Mouse (Mus musculus) neural tube, embryonic 11.5 days (tissue): ENCODE results near the gene Bcl2l14. TPM values are rescaled to one million over a fixed set of nuclear protein-coding genes. Genes with fewer than 3 reads are reported as not detected.

Experiments used
- ATAC-seq: fragments of 200-750 bp; cut with Nextera tagmentation; 2 replicates; pipeline ENCODE4 v1.8.0; 2017; ENCODE audit warnings: moderate number of reproducible peaks, mild to moderate bottlenecking, moderate TSS enrichment, moderate library complexity; ENCODE audit not compliant: insufficient read depth, low FRiP score, low TSS enrichment
- DNase-seq: peaks from one replicate; pipeline ENCODE4 v3.0.0-alpha.2; 2015; ENCODE audit warnings: low spot score
- H3K27ac ChIP-seq: fragments of 300-500 bp; sonication (generic); 2 replicates; pipeline ENCODE4 v1.5.1; 2014; ENCODE audit warnings: low read depth, mild to moderate bottlenecking, low read length
- H3K27me3 ChIP-seq: fragments of 300-500 bp; sonication (generic); 2 replicates; pipeline ENCODE4 v1.6.1; 2014; ENCODE audit warnings: mild to moderate bottlenecking, low read length, mixed read lengths; ENCODE audit not compliant: control insufficient read depth, insufficient read depth
- H3K36me3 ChIP-seq: fragments of 300-500 bp; sonication (generic); 2 replicates; pipeline ENCODE4 v1.6.1; 2014; ENCODE audit warnings: mild to moderate bottlenecking, low read length, moderate library complexity, mixed read lengths; ENCODE audit not compliant: control insufficient read depth, insufficient read depth
- H3K4me1 ChIP-seq: fragments of 300-500 bp; sonication (generic); 2 replicates; pipeline ENCODE4 v1.6.1; 2014; ENCODE audit warnings: low read length, mixed read lengths; ENCODE audit not compliant: control insufficient read depth, insufficient read depth
- H3K4me2 ChIP-seq: fragments of 300-500 bp; sonication (generic); 2 replicates; pipeline ENCODE4 v1.6.1; 2014; ENCODE audit warnings: low read depth, mild to moderate bottlenecking, moderate library complexity
- H3K4me3 ChIP-seq: fragments of 300-500 bp; sonication (generic); 2 replicates; pipeline ENCODE4 v1.5.1; 2014; ENCODE audit warnings: low read depth, low read length
- H3K9ac ChIP-seq: fragments of 300-500 bp; sonication (generic); 2 replicates; pipeline ENCODE4 v1.6.1; 2014; ENCODE audit warnings: mild to moderate bottlenecking, low read length
- H3K9me3 ChIP-seq: fragments of 300-500 bp; sonication (generic); 2 replicates; pipeline ENCODE4 v1.6.1; 2016; ENCODE audit warnings: low read length; ENCODE audit not compliant: control insufficient read depth
- WGBS: fragments of 180-500 bp; shearing (Covaris S2); extraction: QIAGEN DNeasy Blood & Tissue Kit; methylation state at CpG from one replicate; pipeline ENCODE4 v1.1.7; 2014; 5-methylcytosine and 5-hydroxymethylcytosine counted together
- polyA plus RNA-seq: library from polyadenylated mRNA; unstranded; fragments of >200 nt; fragmentation: Nextera tagmentation; extraction: Ambion mirVana; gene quantifications from 2 replicates; pipeline ENCODE4 v1.2.1, GENCODE M21; 2014

Bcl2l14 gene
- polyA plus RNA-seq, 1 experiment from 2014 or later, result not detected

- Histone ChIP-seq H3K9ac (no peak overlapping the region), H3K27me3 (no peaks in the 10 kb centered on the region), H3K4me3 (no peak overlapping the region), H3K4me2 (no peak overlapping the region), H3K4me1 (no peaks in the 10 kb centered on the region), H3K27ac (no peak overlapping the region), H3K9me3 (no peaks in the 10 kb centered on the region), H3K36me3 (no peaks in the 10 kb centered on the region)
- ATAC-seq (no peak), DNase-seq (no peak)
- 64% methylated on average over 12 of the region's 12 CpGs for WGBS
Measured at GRCm38 (mm10) chr6:134367366-134368281, 28.5 kb upstream of the Bcl2l14 start.

GRCm38 (mm10) chr6:134372946-134373345 is 23.2 kb upstream of the Bcl2l14 start:
- Histone ChIP-seq H3K27ac (no peak overlapping the region), H3K4me1 (no peaks in the 10 kb centered on the region), H3K36me3 (no peaks in the 10 kb centered on the region), H3K27me3 (no peaks in the 10 kb centered on the region), H3K9ac (no peak overlapping the region), H3K9me3 (no peaks in the 10 kb centered on the region), H3K4me2 (no peak overlapping the region), H3K4me3 (no peak overlapping the region)
- 83% methylated on average over 2 of the region's 2 CpGs for WGBS
- ATAC-seq (no peak), DNase-seq (no peak)

GRCm38 (mm10) chr6:134377201-134377600 is 18.9 kb upstream of the Bcl2l14 start:
- WGBS, result 86% methylated on average over 5 of the region's 5 CpGs
- Histone ChIP-seq H3K36me3 (no peaks in the 10 kb centered on the region), H3K9me3 (no peaks in the 10 kb centered on the region), H3K9ac (no peak overlapping the region), H3K27ac (no peak overlapping the region), H3K27me3 (no peaks in the 10 kb centered on the region), H3K4me2 (no peak overlapping the region), H3K4me1 (no peaks in the 10 kb centered on the region), H3K4me3 (no peak overlapping the region)
- ATAC-seq (no peak), DNase-seq (no peak)

GRCm38 (mm10) chr6:134377856-134378255 is 18.3 kb upstream of the Bcl2l14 start:
- H3K36me3 ChIP-seq, result no peaks in the 10 kb centered on the region
- H3K27me3 ChIP-seq, result no peaks in the 10 kb centered on the region
- no peak for DNase-seq
- H3K9me3 ChIP-seq, result no peaks in the 10 kb centered on the region
- H3K4me3 ChIP-seq, result no peak overlapping the region
- H3K9ac ChIP-seq, result no peak overlapping the region
- no peak overlapping the region for H3K4me2 ChIP-seq
- no peak for ATAC-seq
- no peaks in the 10 kb centered on the region for H3K4me1 ChIP-seq
- no peak overlapping the region for H3K27ac ChIP-seq
- WGBS, result 79% methylated on average over 3 of the region's 3 CpGs

- no peaks in the 10 kb centered on the region for H3K36me3 ChIP-seq
Measured at GRCm38 (mm10) chr6:134381462-134381861, 14.7 kb upstream of the Bcl2l14 start.

DNA sequence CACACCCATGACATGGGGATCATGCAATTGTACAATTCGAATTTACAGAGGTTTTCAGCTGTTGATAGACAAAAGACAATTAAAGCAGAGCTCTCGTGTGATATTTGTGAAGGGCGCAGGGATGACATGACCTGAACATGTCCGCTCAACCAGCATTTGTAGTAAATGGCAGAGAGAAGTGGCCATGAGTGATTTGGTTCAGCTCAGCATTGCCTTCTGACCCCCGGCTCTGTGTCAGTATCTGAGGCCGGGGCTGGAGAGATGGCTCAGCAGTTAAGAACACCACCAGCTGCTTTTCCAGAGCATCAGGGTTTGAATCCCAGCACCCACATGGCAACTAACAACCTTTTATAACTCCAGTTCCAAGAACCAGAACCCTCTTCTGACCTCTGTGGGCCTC is 10.2 kb upstream of the Bcl2l14 start:
- DNase-seq (no peak), ATAC-seq (no peak)
- Histone ChIP-seq H3K36me3 (no peaks in the 10 kb centered on the region), H3K9ac (no peak overlapping the region), H3K4me1 (no peaks in the 10 kb centered on the region), H3K27me3 (no peaks in the 10 kb centered on the region), H3K4me2 (no peak overlapping the region), H3K27ac (no peak overlapping the region), H3K4me3 (no peak overlapping the region), H3K9me3 (no peaks in the 10 kb centered on the region)
- 87% methylated on average over 6 of the region's 6 CpGs for WGBS

More at GRCm38 (mm10) chr6:134381462-134381861, 14.7 kb upstream of the Bcl2l14 start:
- ATAC-seq (no peak), DNase-seq (no peak)
- no peaks in the 10 kb centered on the region for H3K27me3 ChIP-seq
- H3K9me3 ChIP-seq, result no peaks in the 10 kb centered on the region
- H3K27ac ChIP-seq, result no peak overlapping the region
- H3K4me2 ChIP-seq, result no peak overlapping the region
- no peak overlapping the region for H3K4me3 ChIP-seq
- WGBS, result 89% methylated on average over 6 of the region's 6 CpGs
- no peaks in the 10 kb centered on the region for H3K4me1 ChIP-seq
- no peak overlapping the region for H3K9ac ChIP-seq

DNA sequence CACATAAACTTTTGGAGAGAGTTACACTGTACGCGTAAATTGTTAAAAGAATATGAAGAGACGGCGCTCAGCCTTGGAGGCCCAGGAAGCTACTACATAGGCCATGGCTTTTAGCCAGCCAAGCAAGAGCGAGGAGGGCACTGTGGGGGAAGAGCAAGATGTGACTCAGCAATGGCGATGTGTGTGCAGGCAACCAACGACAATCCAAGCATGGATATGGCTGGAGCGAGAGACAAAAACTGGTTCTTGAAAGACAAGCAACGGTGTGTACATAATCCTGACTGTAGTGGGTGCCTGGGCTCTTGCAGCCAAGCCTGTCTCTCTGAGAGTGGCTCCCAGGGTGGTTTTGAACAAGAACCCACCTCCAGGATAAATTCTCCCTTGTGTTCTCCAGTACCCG is 8.7 kb upstream of the Bcl2l14 start:
- Histone ChIP-seq H3K4me3 (no peak overlapping the region), H3K9ac (no peak overlapping the region), H3K36me3 (no peaks in the 10 kb centered on the region), H3K27me3 (no peaks in the 10 kb centered on the region), H3K4me2 (no peak overlapping the region), H3K4me1 (no peaks in the 10 kb centered on the region), H3K9me3 (no peaks in the 10 kb centered on the region), H3K27ac (no peak overlapping the region)
- DNase-seq (no peak), ATAC-seq (no peak)
- 93% methylated on average over 10 of the region's 10 CpGs for WGBS

DNA sequence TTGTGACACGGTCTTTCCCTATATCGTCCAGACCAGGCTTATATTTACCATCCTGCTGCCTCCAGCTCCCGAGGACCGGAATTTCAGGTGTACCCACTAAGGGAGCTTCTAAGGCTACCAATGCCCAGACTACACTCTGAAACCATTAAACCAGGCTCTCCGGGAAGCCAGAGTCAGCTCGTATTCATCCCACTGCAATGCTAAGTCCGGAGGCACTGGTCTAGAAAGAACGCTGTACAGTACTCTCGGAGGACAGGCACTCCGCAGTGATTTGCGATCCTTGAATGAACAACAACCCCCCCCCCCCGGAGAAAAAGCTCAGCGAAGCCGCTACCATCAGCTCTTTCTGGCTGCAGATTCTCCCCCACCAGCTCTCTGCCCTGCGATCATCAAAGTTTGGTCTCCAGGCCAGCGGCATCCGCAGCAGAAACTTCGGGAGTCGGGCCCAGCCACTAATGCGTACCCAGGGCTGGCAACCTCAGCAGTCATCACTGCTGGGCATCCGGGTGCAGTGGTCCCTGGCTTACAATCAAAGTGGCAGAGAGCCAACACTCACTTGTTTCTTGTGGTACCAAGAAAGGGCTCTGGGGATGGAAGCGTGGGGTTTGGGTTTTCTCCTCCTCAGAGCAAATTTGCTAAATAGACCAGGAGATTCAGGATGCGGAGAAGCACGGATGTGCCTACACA is 7.6 kb upstream of the Bcl2l14 start:
- Histone ChIP-seq H3K9me3 (no peaks in the 10 kb centered on the region), H3K36me3 (no peaks in the 10 kb centered on the region), H3K4me3 (no peak overlapping the region), H3K27me3 (no peaks in the 10 kb centered on the region), H3K9ac (no peak overlapping the region), H3K27ac (no peak overlapping the region), H3K4me1 (no peaks in the 10 kb centered on the region), H3K4me2 (no peak overlapping the region)
- 79% methylated on average over 24 of the region's 24 CpGs for WGBS
- DNase-seq (no peak), ATAC-seq (no peak)
